Mouse (Mus musculus) testis, adult 2 months (tissue): ENCODE results near the gene Tssk1.

ENCODE experiments used
- CTCF ChIP-seq: fragments of 200-500 bp; IDR thresholded peaks from 2 replicates; pipeline ENCODE4 v1.5.1; 2012; ENCODE audit warnings: low read depth, mild to moderate bottlenecking, inconsistent platforms, low read length, moderate library complexity; ENCODE audit not compliant: control insufficient read depth, insufficient read depth, insufficient replicate concordance
- POLR2A ChIP-seq: fragments of 200-500 bp; IDR thresholded peaks from 2 replicates; pipeline ENCODE4 v1.6.1; 2012; ENCODE audit warnings: low read depth, mild to moderate bottlenecking, inconsistent platforms, low read length, moderate library complexity; ENCODE audit not compliant: control insufficient read depth

- TF ChIP-seq POLR2A (no peak), CTCF (no peak)
Observed at GRCm38 (mm10) chr16:17892606-17893005, 1.4 kb upstream of the Tssk1 start.
